Mouse (Mus musculus): Measurements from ENCODE around the gene Ctnna3. TPM values are rescaled to one million over a fixed set of nuclear protein-coding genes. Genes with fewer than 3 reads are reported as not detected.

Ctnna3 gene
- polyA plus RNA-seq, 1 experiment = 0.01 TPM

- H3K4me3 ChIP-seq (ENCODE audit: insufficient read depth, poor library complexity, severe bottlenecking) = no peak overlapping the region
- no peaks in the 10 kb centered on the region for H3K27me3 ChIP-seq (ENCODE audit: control insufficient read depth, insufficient read depth, insufficient read length)
- TF ChIP-seq MYOG (IDR thresholded peaks at IDR 0.05; ENCODE audit: control insufficient read depth, extremely low read depth, insufficient read length) (no peak), MAX (IDR thresholded peaks at IDR 0.05) (no peak), MYOD1 (IDR thresholded peaks at IDR 0.05; ENCODE audit: control insufficient read depth, insufficient read length, low read depth) (no peak), CTCF (IDR thresholded peaks at IDR 0.05; ENCODE audit: control insufficient read depth, insufficient read depth, insufficient read length) (no peak), USF1 (IDR thresholded peaks at IDR 0.05; ENCODE audit: low read depth) (no peak), FOSL1 (IDR thresholded peaks at IDR 0.05; ENCODE audit: insufficient read depth, low read length, poor library complexity, severe bottlenecking) (no peak), CEBPB (IDR thresholded peaks at IDR 0.05; ENCODE audit: low read depth) (no peak)
- H3K36me3 ChIP-seq (ENCODE audit: control insufficient read depth, insufficient read depth) = no peaks in the 10 kb centered on the region
- H3K79me3 ChIP-seq (ENCODE audit: low read depth) = no peaks in the 10 kb centered on the region
- H3ac ChIP-seq (ENCODE audit: control insufficient read depth, insufficient read length, low read depth) = no peak overlapping the region
- H3K79me2 ChIP-seq (ENCODE audit: control insufficient read depth, insufficient read depth) = no peaks in the 10 kb centered on the region
Measured at GRCm38 (mm10) chr10:63950867-63951266, 521.0 kb downstream of the Ctnna3 start.

- Histone ChIP-seq H3K4me3 (ENCODE audit: insufficient read depth, poor library complexity, severe bottlenecking) (no peak overlapping the region), H3K79me2 (ENCODE audit: control insufficient read depth, insufficient read depth) (no peaks in the 10 kb centered on the region), H3K27me3 (ENCODE audit: control insufficient read depth, insufficient read depth, insufficient read length) (no peaks in the 10 kb centered on the region), H3K79me3 (ENCODE audit: low read depth) (no peaks in the 10 kb centered on the region), H3ac (ENCODE audit: control insufficient read depth, insufficient read length, low read depth) (no peak overlapping the region), H3K36me3 (ENCODE audit: control insufficient read depth, insufficient read depth) (no peaks in the 10 kb centered on the region)
- TF ChIP-seq MYOD1 (IDR thresholded peaks at IDR 0.05; ENCODE audit: control insufficient read depth, insufficient read length, low read depth) (no peak), FOSL1 (IDR thresholded peaks at IDR 0.05; ENCODE audit: insufficient read depth, low read length, poor library complexity, severe bottlenecking) (no peak), MAX (IDR thresholded peaks at IDR 0.05) (no peak), USF1 (IDR thresholded peaks at IDR 0.05; ENCODE audit: low read depth) (no peak), CTCF (IDR thresholded peaks at IDR 0.05; ENCODE audit: control insufficient read depth, insufficient read depth, insufficient read length) (no peak), MYOG (IDR thresholded peaks at IDR 0.05; ENCODE audit: control insufficient read depth, extremely low read depth, insufficient read length) (no peak), CEBPB (IDR thresholded peaks at IDR 0.05; ENCODE audit: low read depth) (no peak)
Measured at GRCm38 (mm10) chr10:63951481-63951880, 521.6 kb downstream of the Ctnna3 start.

GRCm38 (mm10) chr10:63954308-63954930 is 524.5 kb downstream of the Ctnna3 start:
- no peak overlapping the region for H3K4me3 ChIP-seq (ENCODE audit: insufficient read depth, poor library complexity, severe bottlenecking)
- no peaks in the 10 kb centered on the region for H3K79me2 ChIP-seq (ENCODE audit: control insufficient read depth, insufficient read depth)
- no peaks in the 10 kb centered on the region for H3K36me3 ChIP-seq (ENCODE audit: control insufficient read depth, insufficient read depth)
- H3K79me3 ChIP-seq (ENCODE audit: low read depth) = no peaks in the 10 kb centered on the region
- no peak overlapping the region for H3ac ChIP-seq (ENCODE audit: control insufficient read depth, insufficient read length, low read depth)
- TF ChIP-seq MYOD1 (IDR thresholded peaks at IDR 0.05; ENCODE audit: control insufficient read depth, insufficient read length, low read depth) (no peak), CTCF (IDR thresholded peaks at IDR 0.05; ENCODE audit: control insufficient read depth, insufficient read depth, insufficient read length) (no peak), MYOG (IDR thresholded peaks at IDR 0.05; ENCODE audit: control insufficient read depth, extremely low read depth, insufficient read length) (no peak), FOSL1 (IDR thresholded peaks at IDR 0.05; ENCODE audit: insufficient read depth, low read length, poor library complexity, severe bottlenecking) (no peak), USF1 (IDR thresholded peaks at IDR 0.05; ENCODE audit: low read depth) (no peak), CEBPB (IDR thresholded peaks at IDR 0.05; ENCODE audit: low read depth) (no peak), MAX (IDR thresholded peaks at IDR 0.05) (no peak)
- no peaks in the 10 kb centered on the region for H3K27me3 ChIP-seq (ENCODE audit: control insufficient read depth, insufficient read depth, insufficient read length)

- Histone ChIP-seq H3K27me3 (ENCODE audit: control insufficient read depth, insufficient read depth, insufficient read length) (no peaks in the 10 kb centered on the region), H3K36me3 (ENCODE audit: control insufficient read depth, insufficient read depth) (no peaks in the 10 kb centered on the region), H3K79me3 (ENCODE audit: low read depth) (no peaks in the 10 kb centered on the region), H3K79me2 (ENCODE audit: control insufficient read depth, insufficient read depth) (no peaks in the 10 kb centered on the region), H3ac (ENCODE audit: control insufficient read depth, insufficient read length, low read depth) (no peak overlapping the region), H3K4me3 (ENCODE audit: insufficient read depth, poor library complexity, severe bottlenecking) (no peak overlapping the region)
- TF ChIP-seq MYOG (IDR thresholded peaks at IDR 0.05; ENCODE audit: control insufficient read depth, extremely low read depth, insufficient read length) (no peak), FOSL1 (IDR thresholded peaks at IDR 0.05; ENCODE audit: insufficient read depth, low read length, poor library complexity, severe bottlenecking) (no peak), USF1 (IDR thresholded peaks at IDR 0.05; ENCODE audit: low read depth) (no peak), MAX (IDR thresholded peaks at IDR 0.05) (no peak), MYOD1 (IDR thresholded peaks at IDR 0.05; ENCODE audit: control insufficient read depth, insufficient read length, low read depth) (no peak), CEBPB (IDR thresholded peaks at IDR 0.05; ENCODE audit: low read depth) (no peak), CTCF (IDR thresholded peaks at IDR 0.05; ENCODE audit: control insufficient read depth, insufficient read depth, insufficient read length) (no peak)
Measured at GRCm38 (mm10) chr10:63972300-63972699, 542.4 kb downstream of the Ctnna3 start.

GRCm38 (mm10) chr10:63978101-63978500 is 548.2 kb downstream of the Ctnna3 start:
- Histone ChIP-seq H3K36me3 (ENCODE audit: control insufficient read depth, insufficient read depth) (no peaks in the 10 kb centered on the region), H3K4me3 (ENCODE audit: insufficient read depth, poor library complexity, severe bottlenecking) (no peak overlapping the region), H3K79me2 (ENCODE audit: control insufficient read depth, insufficient read depth) (no peaks in the 10 kb centered on the region), H3K27me3 (ENCODE audit: control insufficient read depth, insufficient read depth, insufficient read length) (no peaks in the 10 kb centered on the region), H3ac (ENCODE audit: control insufficient read depth, insufficient read length, low read depth) (no peak overlapping the region), H3K79me3 (ENCODE audit: low read depth) (no peaks in the 10 kb centered on the region)
- TF ChIP-seq MYOD1 (IDR thresholded peaks at IDR 0.05; ENCODE audit: control insufficient read depth, insufficient read length, low read depth) = no peak
- no peak for TF ChIP-seq CEBPB (IDR thresholded peaks at IDR 0.05; ENCODE audit: low read depth)
- TF ChIP-seq CTCF (IDR thresholded peaks at IDR 0.05; ENCODE audit: control insufficient read depth, insufficient read depth, insufficient read length) = no peak
- no peak for TF ChIP-seq FOSL1 (IDR thresholded peaks at IDR 0.05; ENCODE audit: insufficient read depth, low read length, poor library complexity, severe bottlenecking)
- TF ChIP-seq MYOG (IDR thresholded peaks at IDR 0.05; ENCODE audit: control insufficient read depth, extremely low read depth, insufficient read length) = no peak
- no peak for TF ChIP-seq MAX (IDR thresholded peaks at IDR 0.05)
- no peak for TF ChIP-seq USF1 (IDR thresholded peaks at IDR 0.05; ENCODE audit: low read depth)
